Comparison of ENCODE assay signal across 17 mouse cellular contexts in genomic region chr5:92967906-92968305, GRCm38 (mm10).
"Had no signal": no experiment of that assay in that cellular context is flagged by ENCODE, and none has a peak within 500 bp of the region (broad histone marks: within the 10 kb centered on the region; RNA-seq: fewer than 3 reads in every experiment).

No protein-coding gene starts in this region.

- H3K4me2 ChIP-seq: neural tube, embryonic 12.5 days; neural tube, embryonic 13.5 days; neural tube, embryonic 15.5 days; stomach, embryonic 15.5 days had no signal

- DNase-seq: retina, postnatal 1 day; right cerebral cortex, adult 18-20 months; right cerebral cortex, postnatal 14 days; right cerebral cortex, postnatal 25 days; right cerebral cortex, postnatal 4 days; spleen, adult 18-20 months; thymus, adult 18-20 months; thymus, adult 2 months; thymus, postnatal 14 days; thymus, postnatal 25 days; thymus, postnatal 36 days; thymus, postnatal 4 days had no signal

- H3K9me3 ChIP-seq: neural tube, embryonic 12.5 days; neural tube, embryonic 13.5 days; neural tube, embryonic 15.5 days; stomach, embryonic 15.5 days had no signal

- H3K4me3 ChIP-seq: neural tube, embryonic 12.5 days; neural tube, embryonic 13.5 days; neural tube, embryonic 15.5 days; stomach, embryonic 15.5 days had no signal

- H3K27me3 ChIP-seq: neural tube, embryonic 12.5 days; neural tube, embryonic 13.5 days; neural tube, embryonic 15.5 days; stomach, embryonic 15.5 days had no signal

- H3K27ac ChIP-seq: neural tube, embryonic 12.5 days; neural tube, embryonic 13.5 days; neural tube, embryonic 15.5 days; stomach, embryonic 15.5 days; stomach, postnatal 0 days had no signal

- H3K36me3 ChIP-seq: neural tube, embryonic 13.5 days; neural tube, embryonic 15.5 days had no signal

- H3K4me1 ChIP-seq: neural tube, embryonic 12.5 days; neural tube, embryonic 13.5 days; neural tube, embryonic 15.5 days; stomach, embryonic 15.5 days had no signal

- H3K9ac ChIP-seq: neural tube, embryonic 12.5 days; neural tube, embryonic 13.5 days; neural tube, embryonic 15.5 days; stomach, embryonic 15.5 days had no signal
